Mouse (Mus musculus): Measurements from ENCODE around the gene 1700067P10Rik. TPM values are rescaled to one million over a fixed set of nuclear protein-coding genes. Genes with fewer than 3 reads are reported as not detected.

Gene 1700067P10Rik
- polyA plus RNA-seq, 1 experiment from 2014 or later: not detected

GRCm38 (mm10) chr17:48055076-48055816, 33.9 kb upstream of the 1700067P10Rik start:
- Histone ChIP-seq H3K9me3 (ENCODE audit: control insufficient read depth, low read length) (no peaks in the 10 kb centered on the region), H3K27me3 (ENCODE audit: control insufficient read depth, insufficient read depth, low read length) (peaks cover 6% of the 10 kb centered on the region), H3K27ac (ENCODE audit: low read depth, low read length) (no peak overlapping the region), H3K4me3 (ENCODE audit: low read length) (no peak overlapping the region), H3K9ac (ENCODE audit: low read depth, low read length) (no peak overlapping the region), H3K4me2 (replicated peaks; ENCODE audit: low read depth, low read length) (no peak overlapping the region), H3K4me1 (ENCODE audit: control insufficient read depth, insufficient read depth, low read length) (peaks cover 6% of the 10 kb centered on the region; the same call in 1 of the 2 replicates), H3K36me3 (ENCODE audit: control insufficient read depth, insufficient read depth, low read length) (no peaks in the 10 kb centered on the region)
- 46% methylated on average over 20 of the region's 20 CpGs for WGBS
- no peak for ATAC-seq (ENCODE audit: low FRiP score, low TSS enrichment)

- Histone ChIP-seq H3K27me3 (ENCODE audit: control insufficient read depth, insufficient read depth, low read length) (peaks cover 6% of the 10 kb centered on the region), H3K36me3 (ENCODE audit: control insufficient read depth, insufficient read depth, low read length) (no peaks in the 10 kb centered on the region), H3K4me3 (ENCODE audit: low read length) (no peak overlapping the region), H3K27ac (ENCODE audit: low read depth, low read length) (no peak overlapping the region), H3K4me1 (ENCODE audit: control insufficient read depth, insufficient read depth, low read length) (peaks cover 6% of the 10 kb centered on the region; the same call in 1 of the 2 replicates), H3K9me3 (ENCODE audit: control insufficient read depth, low read length) (no peaks in the 10 kb centered on the region), H3K9ac (ENCODE audit: low read depth, low read length) (no peak overlapping the region), H3K4me2 (replicated peaks; ENCODE audit: low read depth, low read length) (0 out of 2 replicates have a peak overlapping the region, but pooled peaks have one; percentile 4)
- 5% methylated on average over 12 of the region's 12 CpGs for WGBS
- no peak for ATAC-seq (ENCODE audit: low FRiP score, low TSS enrichment)
Measured at GRCm38 (mm10) chr17:48057382-48057781, 31.7 kb upstream of the 1700067P10Rik start.

GRCm38 (mm10) chr17:48064196-48064843, 24.8 kb upstream of the 1700067P10Rik start:
- Histone ChIP-seq H3K4me2 (replicated peaks; ENCODE audit: low read depth, low read length) (no peak overlapping the region), H3K36me3 (ENCODE audit: control insufficient read depth, insufficient read depth, low read length) (no peaks in the 10 kb centered on the region), H3K27ac (ENCODE audit: low read depth, low read length) (no peak overlapping the region), H3K4me1 (ENCODE audit: control insufficient read depth, insufficient read depth, low read length) (peaks cover 6% of the 10 kb centered on the region; the same call in 1 of the 2 replicates), H3K27me3 (ENCODE audit: control insufficient read depth, insufficient read depth, low read length) (no peaks in the 10 kb centered on the region), H3K9ac (ENCODE audit: low read depth, low read length) (no peak overlapping the region), H3K9me3 (ENCODE audit: control insufficient read depth, low read length) (no peaks in the 10 kb centered on the region), H3K4me3 (ENCODE audit: low read length) (no peak overlapping the region)
- WGBS: 42% methylated on average over 10 of the region's 10 CpGs
- no peak for ATAC-seq (ENCODE audit: low FRiP score, low TSS enrichment)

GRCm38 (mm10) chr17:48065081-48065501, 24.0 kb upstream of the 1700067P10Rik start:
- Histone ChIP-seq H3K9ac (ENCODE audit: low read depth, low read length) (no peak overlapping the region), H3K27ac (ENCODE audit: low read depth, low read length) (no peak overlapping the region), H3K36me3 (ENCODE audit: control insufficient read depth, insufficient read depth, low read length) (no peaks in the 10 kb centered on the region), H3K4me1 (ENCODE audit: control insufficient read depth, insufficient read depth, low read length) (peaks cover 6% of the 10 kb centered on the region; the same call in 1 of the 2 replicates), H3K27me3 (ENCODE audit: control insufficient read depth, insufficient read depth, low read length) (no peaks in the 10 kb centered on the region), H3K9me3 (ENCODE audit: control insufficient read depth, low read length) (no peaks in the 10 kb centered on the region), H3K4me3 (ENCODE audit: low read length) (no peak overlapping the region), H3K4me2 (replicated peaks; ENCODE audit: low read depth, low read length) (no peak overlapping the region)
- WGBS: 51% methylated on average over 5 of the region's 5 CpGs
- ATAC-seq (ENCODE audit: low FRiP score, low TSS enrichment): no peak

GRCm38 (mm10) chr17:48067083-48067614, 22.0 kb upstream of the 1700067P10Rik start:
- 54% methylated on average over 10 of the region's 10 CpGs for WGBS
- H3K36me3 ChIP-seq (ENCODE audit: control insufficient read depth, insufficient read depth, low read length): no peaks in the 10 kb centered on the region
- no peak for ATAC-seq (ENCODE audit: low FRiP score, low TSS enrichment)

GRCm38 (mm10) chr17:48067729-48068128, 21.4 kb upstream of the 1700067P10Rik start:
- Histone ChIP-seq H3K9ac (ENCODE audit: low read depth, low read length) (no peak overlapping the region), H3K4me1 (ENCODE audit: control insufficient read depth, insufficient read depth, low read length) (peaks cover 6% of the 10 kb centered on the region; the same call in 1 of the 2 replicates), H3K27ac (ENCODE audit: low read depth, low read length) (no peak overlapping the region), H3K4me2 (replicated peaks; ENCODE audit: low read depth, low read length) (no peak overlapping the region), H3K9me3 (ENCODE audit: control insufficient read depth, low read length) (0 out of 2 replicates have a peak, but pooled peaks cover 5% of the 10 kb centered on the region), H3K4me3 (ENCODE audit: low read length) (no peak overlapping the region), H3K27me3 (ENCODE audit: control insufficient read depth, insufficient read depth, low read length) (no peaks in the 10 kb centered on the region), H3K36me3 (ENCODE audit: control insufficient read depth, insufficient read depth, low read length) (no peaks in the 10 kb centered on the region)
- WGBS: 24% methylated on average over 5 of the region's 5 CpGs
- ATAC-seq (ENCODE audit: low FRiP score, low TSS enrichment): no peak

More at GRCm38 (mm10) chr17:48067083-48067614, 22.0 kb upstream of the 1700067P10Rik start:
- Histone ChIP-seq H3K4me3 (ENCODE audit: low read length) (no peak overlapping the region), H3K27ac (ENCODE audit: low read depth, low read length) (no peak overlapping the region), H3K9me3 (ENCODE audit: control insufficient read depth, low read length) (0 out of 2 replicates have a peak, but pooled peaks cover 5% of the 10 kb centered on the region), H3K4me2 (replicated peaks; ENCODE audit: low read depth, low read length) (no peak overlapping the region), H3K27me3 (ENCODE audit: control insufficient read depth, insufficient read depth, low read length) (no peaks in the 10 kb centered on the region), H3K9ac (ENCODE audit: low read depth, low read length) (no peak overlapping the region), H3K4me1 (ENCODE audit: control insufficient read depth, insufficient read depth, low read length) (peaks cover 6% of the 10 kb centered on the region; the same call in 1 of the 2 replicates)

- H3K4me1 ChIP-seq (ENCODE audit: control insufficient read depth, insufficient read depth, low read length): no peaks in the 10 kb centered on the region
- no peak overlapping the region for H3K4me2 ChIP-seq (replicated peaks; ENCODE audit: low read depth, low read length)
- ATAC-seq (ENCODE audit: low FRiP score, low TSS enrichment): no peak
- no peaks in the 10 kb centered on the region for H3K36me3 ChIP-seq (ENCODE audit: control insufficient read depth, insufficient read depth, low read length)
- no peak overlapping the region for H3K9ac ChIP-seq (ENCODE audit: low read depth, low read length)
- H3K9me3 ChIP-seq (ENCODE audit: control insufficient read depth, low read length): no peaks in the 10 kb centered on the region
- WGBS: 51% methylated on average over 3 of the region's 3 CpGs
- H3K27ac ChIP-seq (ENCODE audit: low read depth, low read length): no peak overlapping the region
- no peak overlapping the region for H3K4me3 ChIP-seq (ENCODE audit: low read length)
- no peaks in the 10 kb centered on the region for H3K27me3 ChIP-seq (ENCODE audit: control insufficient read depth, insufficient read depth, low read length)
Measured at GRCm38 (mm10) chr17:48080626-48081025, 8.5 kb upstream of the 1700067P10Rik start.

- no peaks in the 10 kb centered on the region for H3K36me3 ChIP-seq (ENCODE audit: control insufficient read depth, insufficient read depth, low read length)
- ATAC-seq (ENCODE audit: low FRiP score, low TSS enrichment): no peak
- WGBS: 79% methylated on average over 2 of the region's 2 CpGs
- no peaks in the 10 kb centered on the region; the same call in 1 of the 2 replicates for H3K27me3 ChIP-seq (ENCODE audit: control insufficient read depth, insufficient read depth, low read length)
- H3K9ac ChIP-seq (ENCODE audit: low read depth, low read length): no peak overlapping the region
- H3K4me3 ChIP-seq (ENCODE audit: low read length): no peak overlapping the region
- no peak overlapping the region for H3K4me2 ChIP-seq (replicated peaks; ENCODE audit: low read depth, low read length)
- H3K4me1 ChIP-seq (ENCODE audit: control insufficient read depth, insufficient read depth, low read length): no peaks in the 10 kb centered on the region
- no peaks in the 10 kb centered on the region for H3K9me3 ChIP-seq (ENCODE audit: control insufficient read depth, low read length)
- no peak overlapping the region for H3K27ac ChIP-seq (ENCODE audit: low read depth, low read length)
Measured at GRCm38 (mm10) chr17:48089446-48089845, 327 bp downstream of the 1700067P10Rik start.
